Mouse (Mus musculus) left cerebral cortex, adult 18-20 months (tissue): ENCODE measurements around the gene Shoc2. TPM values are rescaled to one million over a fixed set of nuclear protein-coding genes. Genes with fewer than 3 reads are reported as not detected.

Source experiments
- DNase-seq, 2 experiments: peaks; one replicate each; pipeline ENCODE4 v3.0.0; 2021 to 2022; ENCODE audit warnings: low spot score in 2 of 2, mixed read lengths in 1 of 2
- total RNA-seq, 2 experiments: library from RNA; stranded (reverse); gene quantifications; 2 replicates each; pipeline ENCODE4 v1.2.3; 2021

The Shoc2 gene
- total RNA-seq, 2 experiments from 2014 or later: 55.5 to 59.4 TPM

DNA sequence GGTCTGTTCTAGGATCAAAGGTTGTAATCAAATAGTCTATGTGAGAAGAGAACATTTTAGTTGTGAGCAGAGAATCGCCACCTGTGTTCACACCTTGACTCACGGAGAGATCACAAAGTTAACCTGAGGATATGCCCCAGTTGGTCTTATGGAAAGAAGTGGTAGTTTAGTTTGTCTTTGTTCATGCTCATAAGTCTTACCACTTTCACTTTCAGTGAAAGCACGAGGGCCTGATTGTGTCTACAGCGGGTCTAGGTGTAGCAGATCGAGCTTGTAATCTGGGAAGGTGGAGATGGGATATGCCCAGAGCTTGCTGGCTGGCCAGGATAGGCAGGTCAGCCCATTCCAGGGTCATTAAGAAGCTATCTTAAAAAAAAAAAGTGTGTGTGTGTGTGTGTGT lies 70.9 kb downstream of the Shoc2 start:
- DNase-seq: no peak

DNA sequence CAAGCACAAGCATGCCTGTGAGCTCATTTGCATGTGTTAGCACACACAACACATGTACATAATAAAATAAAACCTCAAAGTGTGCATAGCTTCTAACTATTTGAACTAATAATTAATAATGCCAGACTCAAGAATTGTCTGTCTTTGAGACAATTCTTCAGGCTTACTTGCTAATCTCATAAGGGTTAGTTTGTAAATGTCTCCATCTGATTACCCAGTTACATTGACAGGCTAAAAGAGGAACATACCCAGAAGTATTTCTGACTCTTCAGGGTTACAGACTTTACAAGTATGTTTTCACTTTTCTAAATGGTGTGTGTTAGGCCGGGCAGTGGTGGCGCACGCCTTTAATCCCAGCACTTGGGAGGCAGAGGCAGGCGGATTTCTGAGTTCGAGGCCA lies 71.4 kb downstream of the Shoc2 start:
- no peak for DNase-seq

DNA sequence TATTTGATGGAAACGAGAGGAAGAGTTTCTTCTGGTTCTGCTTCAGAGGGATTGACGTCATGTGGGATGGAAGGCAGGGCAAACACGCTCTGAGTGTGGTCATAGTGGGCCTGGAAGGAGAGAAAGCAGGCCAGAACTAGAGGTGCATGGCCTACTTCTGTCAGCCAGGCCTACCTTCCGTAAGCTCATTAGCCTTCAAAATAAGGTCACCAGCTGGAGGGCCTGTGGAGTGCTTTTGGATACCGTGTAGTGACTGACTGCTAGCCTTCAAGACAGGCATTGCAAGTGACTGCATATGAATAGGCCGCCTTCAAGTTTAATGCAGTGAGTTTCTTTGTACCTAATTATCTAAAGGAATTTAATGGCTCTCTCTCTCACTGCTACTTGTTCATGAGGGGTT lies 91.0 kb downstream of the Shoc2 start:
- no peak for DNase-seq

DNA sequence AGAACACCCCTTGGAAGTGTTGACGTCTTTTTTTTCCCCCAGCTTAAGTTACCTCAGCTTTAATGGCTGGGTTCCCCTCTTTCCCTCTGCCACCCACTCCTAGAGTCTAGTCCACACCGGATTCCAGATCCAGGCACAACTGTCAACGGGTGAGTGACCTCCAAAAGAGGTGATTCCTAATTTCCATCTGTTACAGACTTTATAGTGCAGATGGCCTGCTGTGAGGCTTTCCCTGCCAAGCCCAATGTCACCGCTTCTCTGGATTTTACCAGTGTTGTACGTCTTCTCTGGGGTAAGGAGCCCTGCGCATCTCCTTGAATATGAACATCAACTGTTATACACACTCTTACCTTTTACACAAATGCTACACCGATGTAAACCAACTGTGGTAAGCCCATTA lies 95.3 kb downstream of the Shoc2 start:
- no peak for DNase-seq

DNA sequence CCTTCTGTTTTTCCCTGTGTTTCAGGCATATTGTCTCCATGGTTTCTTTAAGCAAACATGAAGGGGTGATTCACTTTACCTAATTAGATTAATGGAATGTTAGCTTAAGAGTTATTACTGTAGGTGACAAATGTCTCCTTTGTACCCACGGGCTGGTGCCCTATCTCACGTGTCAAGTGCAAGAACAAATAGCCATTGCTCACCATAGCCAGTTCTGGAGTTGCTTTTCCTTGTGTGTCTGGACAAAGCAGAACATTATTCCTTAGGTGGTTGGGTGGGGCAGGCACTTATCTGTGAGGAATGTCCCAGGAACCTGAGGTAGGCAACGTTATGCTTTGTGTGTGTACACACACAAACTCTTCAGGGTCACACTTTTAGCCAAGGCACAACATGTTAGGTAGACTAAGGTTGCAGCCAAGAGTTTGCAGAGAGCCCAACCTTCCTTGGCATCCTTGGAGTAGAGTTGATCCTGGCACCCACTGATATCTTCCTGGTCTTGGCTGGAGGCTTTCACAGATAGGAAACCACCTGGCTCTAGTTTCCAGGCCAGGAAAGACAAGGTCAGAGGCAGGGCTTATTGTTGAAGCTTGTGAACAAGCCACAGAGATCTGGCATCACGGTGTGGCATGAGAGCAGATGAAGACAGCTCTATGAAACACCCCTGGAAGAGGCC lies 96.4 kb downstream of the Shoc2 start:
- DNase-seq: no peak

DNA sequence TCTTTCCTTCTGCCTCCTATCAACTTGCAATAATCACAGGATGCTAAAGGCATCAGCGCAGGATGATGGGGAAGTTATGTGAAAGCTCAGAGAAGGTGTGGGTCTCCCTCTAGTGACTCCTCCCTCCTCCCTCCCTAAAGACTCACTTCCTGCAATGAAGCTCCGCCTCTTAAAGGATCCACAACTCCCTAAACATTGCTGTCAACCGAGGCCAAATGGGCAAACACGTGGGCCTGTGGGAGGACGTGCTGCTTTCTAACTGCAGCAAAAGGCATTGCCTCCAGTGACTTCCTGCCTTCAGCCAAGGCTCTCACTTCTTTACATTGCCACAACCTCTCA lies 96.9 kb downstream of the Shoc2 start:
- no peak for DNase-seq

DNA sequence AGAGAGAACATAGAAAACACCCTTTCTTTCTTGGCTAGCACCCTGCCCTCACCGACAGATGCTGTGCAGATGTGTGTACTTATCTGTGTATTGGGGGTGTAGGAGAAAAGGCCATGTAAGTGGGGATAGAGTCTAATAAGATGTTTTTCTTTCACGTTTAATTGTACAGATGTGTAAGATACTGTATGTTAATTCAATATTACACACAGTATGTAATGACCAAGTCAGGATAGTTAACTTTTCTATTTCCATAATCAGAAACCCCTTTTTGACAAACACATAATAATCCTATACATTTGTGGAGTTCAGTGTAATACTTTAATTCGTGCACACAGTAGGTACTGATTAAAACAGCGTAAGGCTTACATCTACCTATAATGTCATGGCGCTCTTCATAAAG lies 99.7 kb downstream of the Shoc2 start, which contains the start of gene Adra2a:
Gene Adra2a, plus strand, starts transcription at position 301 of the 400 bp plus-strand sequence.
- DNase-seq: no peak

DNA sequence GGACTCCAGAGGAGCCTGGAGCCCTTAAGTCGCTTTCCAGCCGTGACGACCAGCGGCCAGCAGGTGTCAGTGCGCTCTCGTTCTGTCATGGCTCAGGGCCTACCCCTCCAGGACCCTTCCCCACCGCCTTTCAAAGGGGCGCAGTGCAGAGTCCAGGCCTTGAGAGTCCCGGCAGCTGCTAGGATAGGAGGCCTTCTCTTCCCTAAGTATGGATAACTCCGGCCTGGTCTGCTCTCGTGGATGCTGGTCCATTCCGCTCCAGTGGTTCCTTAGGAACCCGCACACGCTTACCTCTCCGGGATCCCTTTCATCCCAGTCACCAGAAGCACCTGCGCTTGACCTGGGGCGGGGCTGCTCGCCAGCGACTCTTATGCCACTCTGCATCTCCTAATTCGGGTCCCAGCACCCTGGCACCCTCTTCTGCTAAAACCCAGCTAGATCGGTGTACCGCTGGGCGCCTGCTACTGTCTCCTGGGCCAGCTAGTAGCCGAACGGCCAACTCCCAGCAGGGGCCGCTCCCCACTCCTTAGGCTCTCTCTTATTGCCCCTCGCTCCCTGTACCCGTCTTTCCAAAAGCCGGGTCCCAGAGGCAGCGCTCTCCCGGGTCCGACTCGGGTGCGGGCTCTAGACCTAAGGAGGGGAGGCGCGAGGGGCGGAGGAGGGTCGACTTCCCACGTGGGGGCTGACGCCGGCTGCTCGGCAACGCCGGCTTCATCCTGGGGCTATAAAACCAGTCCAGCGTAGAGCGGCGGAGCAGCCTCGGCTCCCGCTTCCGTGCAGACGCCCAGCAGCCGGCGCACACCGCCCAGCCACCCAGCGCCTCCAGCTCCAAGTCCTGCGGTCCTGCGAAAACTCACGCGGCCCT lies 100.6 kb downstream of the Shoc2 start:
- peak; percentile 72 to 73 for DNase-seq

DNA sequence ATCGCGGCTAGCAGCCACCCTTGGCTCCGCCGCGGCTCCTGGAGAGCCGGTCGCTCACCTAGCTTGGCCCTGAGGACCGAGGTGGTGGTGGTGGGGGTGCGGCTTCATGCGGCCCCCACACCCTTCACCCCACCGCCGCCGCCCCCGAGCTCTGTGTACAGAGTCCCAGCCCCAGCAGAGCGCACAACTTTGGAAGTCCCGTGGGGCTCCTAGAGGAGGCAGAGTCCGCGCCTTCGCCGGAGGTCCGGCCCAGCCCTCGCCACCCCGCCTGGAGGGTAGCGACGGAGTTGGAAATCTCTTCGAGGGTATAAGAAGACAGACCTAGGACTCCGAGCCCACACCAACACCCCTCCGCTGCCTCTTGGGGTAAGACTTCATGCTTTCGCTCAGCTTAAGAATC lies 101.3 kb downstream of the Shoc2 start:
- peak in 1 of 2 experiments; percentile 9 for DNase-seq

DNA sequence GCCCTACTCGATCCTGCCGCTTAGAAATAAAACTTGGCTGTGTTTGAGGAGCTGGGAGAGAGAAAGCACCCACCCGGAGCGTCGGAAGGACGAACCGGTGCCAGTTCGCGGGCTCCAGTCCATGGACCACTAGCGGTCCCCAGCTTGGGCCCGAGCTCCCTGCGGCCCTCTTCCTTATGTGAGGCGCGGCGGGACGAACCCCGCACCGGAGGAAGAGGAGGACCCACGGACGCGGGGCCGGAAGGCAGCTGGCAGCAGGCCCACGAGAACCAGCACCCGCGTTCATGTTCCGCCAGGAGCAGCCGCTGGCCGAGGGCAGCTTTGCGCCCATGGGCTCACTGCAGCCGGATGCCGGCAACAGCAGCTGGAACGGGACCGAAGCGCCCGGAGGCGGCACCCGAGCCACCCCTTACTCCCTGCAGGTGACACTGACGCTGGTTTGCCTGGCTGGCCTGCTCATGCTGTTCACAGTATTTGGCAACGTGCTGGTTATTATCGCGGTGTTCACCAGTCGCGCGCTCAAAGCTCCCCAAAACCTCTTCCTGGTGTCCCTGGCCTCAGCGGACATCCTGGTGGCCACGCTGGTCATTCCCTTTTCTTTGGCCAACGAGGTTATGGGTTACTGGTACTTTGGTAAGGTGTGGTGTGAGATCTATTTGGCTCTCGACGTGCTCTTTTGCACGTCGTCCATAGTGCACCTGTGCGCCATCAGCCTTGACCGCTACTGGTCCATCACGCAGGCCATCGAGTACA lies 102.0 kb downstream of the Shoc2 start:
- peak in 1 of 2 experiments; percentile 17 for DNase-seq

DNA sequence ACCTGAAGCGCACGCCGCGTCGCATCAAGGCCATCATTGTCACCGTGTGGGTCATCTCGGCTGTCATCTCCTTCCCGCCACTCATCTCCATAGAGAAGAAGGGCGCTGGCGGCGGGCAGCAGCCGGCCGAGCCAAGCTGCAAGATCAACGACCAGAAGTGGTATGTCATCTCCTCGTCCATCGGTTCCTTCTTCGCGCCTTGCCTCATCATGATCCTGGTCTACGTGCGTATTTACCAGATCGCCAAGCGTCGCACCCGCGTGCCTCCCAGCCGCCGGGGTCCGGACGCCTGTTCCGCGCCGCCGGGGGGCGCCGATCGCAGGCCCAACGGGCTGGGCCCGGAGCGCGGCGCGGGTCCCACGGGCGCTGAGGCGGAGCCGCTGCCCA lies 102.6 kb downstream of the Shoc2 start:
- no peak for DNase-seq

DNA sequence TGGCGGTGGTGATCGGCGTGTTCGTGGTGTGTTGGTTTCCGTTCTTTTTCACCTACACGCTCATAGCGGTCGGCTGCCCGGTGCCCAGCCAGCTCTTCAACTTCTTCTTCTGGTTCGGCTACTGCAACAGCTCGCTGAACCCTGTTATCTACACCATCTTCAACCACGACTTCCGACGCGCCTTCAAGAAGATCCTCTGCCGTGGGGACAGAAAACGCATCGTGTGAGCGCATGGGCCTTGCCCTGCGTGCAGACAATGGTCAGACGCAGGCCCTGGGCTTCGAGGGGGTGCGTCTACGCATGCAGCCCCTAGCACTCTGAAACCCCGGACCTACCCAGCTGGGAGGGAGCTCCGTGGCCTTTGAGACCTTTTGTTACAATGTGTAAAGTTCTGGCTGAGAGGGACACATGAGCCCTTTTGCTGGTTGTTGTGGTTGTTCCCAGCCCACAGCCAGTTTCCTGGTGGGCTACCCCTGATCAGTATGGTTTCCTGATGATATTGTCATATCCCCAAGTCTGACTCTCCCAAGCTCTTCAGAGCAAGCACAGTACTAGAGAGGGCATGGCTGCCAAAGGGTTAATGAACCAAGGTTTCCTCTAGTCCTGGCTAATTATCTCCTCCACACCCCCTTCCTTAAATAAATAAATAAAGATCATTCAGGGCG lies 103.4 kb downstream of the Shoc2 start:
- no peak for DNase-seq

DNA sequence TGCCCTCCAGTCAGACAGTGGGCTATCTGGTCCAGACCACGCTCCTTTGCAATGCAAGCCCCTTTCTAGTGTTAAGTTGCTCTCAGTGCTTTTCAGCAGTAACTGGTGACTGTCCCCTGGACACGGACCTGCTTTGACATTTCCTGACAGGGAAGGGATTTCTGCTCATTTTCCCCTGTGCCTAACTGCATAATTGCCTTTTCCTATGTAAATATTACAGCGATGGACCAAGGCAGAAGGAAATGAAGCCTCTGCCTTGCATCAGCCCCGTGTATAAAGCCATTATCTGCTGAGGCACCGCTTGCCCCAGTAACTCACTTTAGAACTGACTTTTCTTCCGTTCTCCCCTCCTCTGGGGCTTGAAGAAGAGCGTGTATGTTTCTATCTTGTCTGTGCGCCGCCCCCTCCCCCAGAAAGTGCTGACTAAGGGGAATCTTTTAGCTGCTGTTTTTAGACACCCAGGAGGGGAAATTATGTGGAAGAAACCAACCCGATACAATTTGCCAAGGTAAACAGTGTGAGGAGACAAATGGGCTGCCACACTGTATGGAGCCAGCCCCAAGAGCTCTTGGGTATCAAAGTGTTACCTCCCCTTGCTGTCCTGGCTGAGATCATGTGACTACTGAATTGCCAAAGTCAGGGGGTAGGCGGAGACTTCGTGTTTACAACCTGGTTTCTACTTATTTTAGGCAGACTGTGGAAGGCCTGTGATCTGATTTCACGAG lies 104.2 kb downstream of the Shoc2 start:
- DNase-seq: no peak

DNA sequence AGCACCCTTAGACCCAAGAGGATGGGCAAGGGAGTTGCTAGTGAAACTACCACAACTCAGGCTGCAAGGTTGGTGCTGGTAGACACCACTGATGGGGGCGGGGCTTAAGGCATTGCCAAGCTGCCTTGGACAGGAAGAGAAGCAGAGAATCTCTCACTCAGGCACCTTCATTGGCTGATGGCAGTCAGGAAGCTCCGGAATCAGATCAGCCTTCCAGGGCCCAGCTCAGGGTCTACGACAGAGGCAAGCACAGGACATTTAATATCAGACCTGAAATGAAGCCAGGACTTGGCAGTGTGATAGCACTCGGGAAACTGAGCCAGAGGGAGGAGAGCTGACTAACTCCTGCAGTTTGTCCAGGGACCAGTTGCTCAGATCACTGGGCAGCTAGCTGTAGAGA lies 107.5 kb downstream of the Shoc2 start:
- no peak for DNase-seq

DNA sequence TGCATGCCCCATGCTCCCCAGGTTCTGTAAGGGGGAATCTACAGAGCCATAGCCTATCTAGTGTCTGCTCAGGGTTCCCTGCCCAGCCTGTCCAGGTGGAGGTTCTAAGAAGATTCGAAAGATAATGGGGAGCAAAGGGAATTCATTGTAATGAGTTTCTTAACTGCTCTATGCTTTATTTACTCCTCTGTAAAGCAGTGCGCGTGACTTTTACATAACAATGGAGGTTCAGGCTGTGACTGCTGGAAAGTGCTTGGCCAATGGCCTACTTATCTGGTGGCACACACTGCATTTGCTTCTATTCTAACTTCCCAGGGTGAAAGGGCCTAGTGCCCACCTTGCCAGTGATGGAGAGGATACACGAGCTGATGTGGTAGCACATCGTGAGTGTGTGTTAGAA lies 111.7 kb downstream of the Shoc2 start:
- no peak for DNase-seq

DNA sequence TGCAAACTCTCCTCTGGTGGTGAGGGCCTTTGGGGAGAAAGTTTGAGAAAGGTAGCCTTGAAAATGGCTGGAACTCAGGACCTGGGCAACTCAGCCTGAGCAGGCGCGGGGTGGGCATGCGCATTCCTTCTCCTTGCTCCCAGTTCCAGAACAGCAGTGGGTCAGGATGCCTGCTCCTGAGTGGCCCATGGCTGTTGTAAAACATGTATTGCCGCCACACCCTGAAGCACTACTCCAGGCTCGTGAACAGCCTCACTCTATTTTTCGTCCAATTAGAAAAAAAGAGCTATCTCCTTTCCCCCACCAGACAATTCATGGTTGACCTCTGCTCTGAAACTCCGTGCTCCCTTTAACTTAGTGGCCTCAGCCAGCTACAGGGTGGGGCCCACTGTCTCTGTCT lies 124.3 kb downstream of the Shoc2 start:
- no peak for DNase-seq

DNA sequence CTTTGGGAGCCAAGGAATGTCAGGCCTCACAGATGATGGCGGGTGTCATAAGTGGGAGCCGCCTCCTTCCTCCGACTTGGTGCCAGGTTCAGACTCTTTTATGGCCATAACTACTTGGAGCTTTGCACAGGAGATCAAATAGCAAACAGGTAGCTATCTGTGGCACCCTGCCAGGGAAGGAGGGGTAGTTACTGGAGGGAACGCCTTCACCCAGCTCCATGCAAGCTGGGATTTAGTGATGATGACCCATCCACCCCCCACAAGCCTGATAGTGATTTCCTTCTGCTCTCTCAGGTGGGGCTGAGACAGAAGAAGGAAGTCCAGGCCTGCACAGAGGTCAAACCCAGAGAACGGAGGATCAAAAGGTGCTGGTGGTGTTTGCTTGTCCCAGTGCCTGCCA lies 126.4 kb downstream of the Shoc2 start:
- DNase-seq: no peak

DNA sequence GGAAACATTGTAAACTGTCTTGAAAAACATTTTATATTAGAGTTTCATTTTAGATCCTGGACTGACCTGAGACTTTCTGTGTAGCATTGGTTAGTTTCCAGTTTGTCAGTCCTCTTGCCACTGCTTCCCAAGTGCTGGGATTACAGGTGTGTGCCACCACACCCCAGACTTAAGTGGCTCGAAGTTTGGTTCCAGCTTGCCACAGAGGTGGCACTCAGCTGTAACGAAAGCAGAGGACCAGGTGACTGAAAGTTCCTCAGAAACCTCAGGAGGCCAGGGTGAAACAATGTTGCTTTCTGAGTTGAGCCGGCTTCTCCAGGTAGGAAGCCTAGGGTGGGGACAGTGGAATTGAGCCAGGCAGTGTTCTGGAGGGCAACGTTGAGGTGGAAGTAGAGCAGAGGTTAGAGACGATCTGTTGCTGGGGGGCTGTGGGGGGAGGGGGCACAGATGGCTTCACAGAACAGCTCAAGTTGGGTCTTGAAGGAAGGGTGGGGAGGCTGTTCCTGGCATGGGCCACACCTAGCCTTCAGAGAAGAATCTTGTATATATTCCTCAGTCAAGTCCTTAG lies 128.2 kb downstream of the Shoc2 start:
- DNase-seq: no peak

DNA sequence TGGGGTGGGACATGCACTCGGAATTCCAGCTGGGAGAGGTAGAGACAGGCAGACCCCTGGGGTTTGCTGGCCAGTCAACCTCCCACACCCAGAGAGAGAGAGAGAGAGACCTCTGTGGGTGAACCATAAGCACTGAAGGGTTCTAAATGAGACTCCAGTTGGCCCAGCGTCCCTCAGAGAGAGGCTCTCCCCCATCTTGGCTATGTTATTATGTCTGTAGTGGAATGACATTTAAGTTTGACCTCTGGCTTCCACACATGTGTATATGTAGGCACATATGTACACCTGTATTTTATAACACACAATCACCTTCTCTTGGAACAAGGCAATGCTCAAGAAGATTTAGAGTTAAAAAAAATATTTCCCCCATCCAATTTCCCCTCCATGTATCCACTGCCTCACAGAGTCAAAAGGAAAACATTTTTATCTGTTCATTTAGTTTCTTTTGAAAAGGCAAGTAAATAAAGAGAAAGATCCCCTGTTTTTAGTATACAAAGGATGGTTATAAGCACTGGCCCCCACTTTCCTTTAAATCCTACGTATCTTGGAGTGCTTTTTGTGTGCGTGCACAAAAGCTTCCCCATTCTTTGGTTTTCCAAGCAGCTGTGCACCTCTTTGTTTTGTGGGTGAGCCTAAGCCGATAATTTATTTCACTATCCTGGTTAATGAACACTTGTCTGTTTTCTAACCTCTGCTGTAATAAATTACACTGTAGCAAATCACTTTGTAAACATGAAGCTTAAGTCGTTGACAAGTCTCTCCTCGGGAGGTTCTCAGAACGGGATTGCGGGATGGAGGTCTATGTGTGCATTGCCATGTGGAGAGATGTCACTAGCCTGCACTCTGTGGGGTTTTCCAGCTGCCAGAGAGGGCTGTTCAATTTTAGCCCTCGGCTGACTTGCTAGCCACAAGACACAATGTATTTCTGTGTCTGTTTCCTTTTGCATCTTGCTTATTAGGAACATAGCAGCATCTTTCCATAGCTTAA lies 132.6 kb downstream of the Shoc2 start:
- DNase-seq: no peak
